Mouse (Mus musculus): ENCODE measurements around the gene Gm10198. TPM values are rescaled to one million over a fixed set of nuclear protein-coding genes. Genes with fewer than 3 reads are reported as not detected.

The Gm10198 gene
- polyA plus RNA-seq, 1 experiment from 2014 or later, result not detected

- no peak for ATAC-seq (ENCODE audit: low read depth)
- 67% methylated on average over 6 of the region's 6 CpGs for WGBS
- Histone ChIP-seq H3K27me3 (ENCODE audit: control insufficient read depth, insufficient read depth, low read depth, low read length) (no peaks in the 10 kb centered on the region), H3K9me3 (ENCODE audit: control insufficient read depth, low read length) (no peaks in the 10 kb centered on the region), H3K9ac (ENCODE audit: low read length) (no peak overlapping the region), H3K27ac (ENCODE audit: low read length) (no peak overlapping the region), H3K36me3 (ENCODE audit: control insufficient read depth, insufficient read depth, low read length) (no peaks in the 10 kb centered on the region), H3K4me3 (ENCODE audit: low read length) (no peak overlapping the region), H3K4me1 (replicated peaks; ENCODE audit: control insufficient read depth, insufficient read depth, low read length) (no peaks in the 10 kb centered on the region), H3K4me2 (ENCODE audit: low read depth, low read length) (no peak overlapping the region)
Observed at GRCm38 (mm10) chr13:111624115-111624514, 31.5 kb downstream of the Gm10198 start.

- no peaks in the 10 kb centered on the region for H3K27me3 ChIP-seq (ENCODE audit: control insufficient read depth, insufficient read depth, low read depth, low read length)
- 65% methylated on average over 16 of the region's 16 CpGs for WGBS
- no peaks in the 10 kb centered on the region for H3K4me1 ChIP-seq (replicated peaks; ENCODE audit: control insufficient read depth, insufficient read depth, low read length)
- no peak overlapping the region for H3K4me3 ChIP-seq (ENCODE audit: low read length)
- H3K9me3 ChIP-seq (ENCODE audit: control insufficient read depth, low read length), result no peaks in the 10 kb centered on the region
- ATAC-seq (ENCODE audit: low read depth), result no peak
- H3K9ac ChIP-seq (ENCODE audit: low read length), result no peak overlapping the region
- no peak overlapping the region for H3K27ac ChIP-seq (ENCODE audit: low read length)
- H3K4me2 ChIP-seq (ENCODE audit: low read depth, low read length), result no peak overlapping the region
- no peaks in the 10 kb centered on the region for H3K36me3 ChIP-seq (ENCODE audit: control insufficient read depth, insufficient read depth, low read length)
Observed at GRCm38 (mm10) chr13:111634163-111635160, 41.9 kb downstream of the Gm10198 start.

- H3K36me3 ChIP-seq (ENCODE audit: control insufficient read depth, insufficient read depth, low read length), result no peaks in the 10 kb centered on the region
- H3K9ac ChIP-seq (ENCODE audit: low read length), result no peak overlapping the region
- no peaks in the 10 kb centered on the region for H3K9me3 ChIP-seq (ENCODE audit: control insufficient read depth, low read length)
- no peaks in the 10 kb centered on the region for H3K4me1 ChIP-seq (replicated peaks; ENCODE audit: control insufficient read depth, insufficient read depth, low read length)
- H3K27ac ChIP-seq (ENCODE audit: low read length), result no peak overlapping the region
- no peak for ATAC-seq (ENCODE audit: low read depth)
- H3K4me2 ChIP-seq (ENCODE audit: low read depth, low read length), result no peak overlapping the region
- no peaks in the 10 kb centered on the region for H3K27me3 ChIP-seq (ENCODE audit: control insufficient read depth, insufficient read depth, low read depth, low read length)
- WGBS, result 76% methylated on average over 6 of the region's 6 CpGs
- no peak overlapping the region for H3K4me3 ChIP-seq (ENCODE audit: low read length)
Observed at GRCm38 (mm10) chr13:111640319-111640718, 47.7 kb downstream of the Gm10198 start.

Other genes starting within 250 kb of the Gm10198 start
- 80.7 and 88.7 TPM in 2 replicates for gene Gpbp1, start 102.7 kb upstream of the Gm10198 start, polyA plus RNA-seq (2015; fragmentation: Nextera tagmentation; extraction: Ambion mirVana)
- not detected in 2 replicates for gene Gm49496, start 42.8 kb upstream of the Gm10198 start, polyA plus RNA-seq (2015; fragmentation: Nextera tagmentation; extraction: Ambion mirVana)
- 19.0 and 21.3 TPM in 2 replicates for gene Mier3, start 88.2 kb downstream of the Gm10198 start, polyA plus RNA-seq (2015; fragmentation: Nextera tagmentation; extraction: Ambion mirVana)
- 25.8 and 28.3 TPM in 2 replicates for gene Map3k1, start 216.2 kb downstream of the Gm10198 start, polyA plus RNA-seq (2015; fragmentation: Nextera tagmentation; extraction: Ambion mirVana)